Mouse (Mus musculus): Measurements from ENCODE around the gene Fto. TPM values are rescaled to one million over a fixed set of nuclear protein-coding genes. Genes with fewer than 3 reads are reported as not detected.

Fto gene
- total and polyA plus RNA-seq, 2 experiments from 2014 or later, result 86.8 to 122 TPM

- Histone ChIP-seq H3K4me3 (ENCODE audit: low read depth, low read length) (no peak overlapping the region), H3K27me3 (ENCODE audit: insufficient read depth, low read length) (no peaks in the 10 kb centered on the region), H3K36me3 (ENCODE audit: insufficient read depth) (peaks cover 10% of the 10 kb centered on the region), H3K4me2 (ENCODE audit: low read depth) (no peak overlapping the region), H3K9me3 (ENCODE audit: low read length) (no peaks in the 10 kb centered on the region), H3K9ac (no peak overlapping the region), H3K4me1 (ENCODE audit: insufficient read depth) (no peaks in the 10 kb centered on the region), H3K27ac (ENCODE audit: low read depth, low read length) (no peak overlapping the region)
- 88% methylated on average over 5 of the region's 5 CpGs for WGBS
- DNase-seq, result no peak
- no peak for TF ChIP-seq CTCF (IDR thresholded peaks at IDR 0.05; ENCODE audit: low read depth)
- no peak for ATAC-seq
Observed at GRCm38 (mm10) chr8:91295786-91296185, 17.5 kb upstream of the Fto start.

DNA sequence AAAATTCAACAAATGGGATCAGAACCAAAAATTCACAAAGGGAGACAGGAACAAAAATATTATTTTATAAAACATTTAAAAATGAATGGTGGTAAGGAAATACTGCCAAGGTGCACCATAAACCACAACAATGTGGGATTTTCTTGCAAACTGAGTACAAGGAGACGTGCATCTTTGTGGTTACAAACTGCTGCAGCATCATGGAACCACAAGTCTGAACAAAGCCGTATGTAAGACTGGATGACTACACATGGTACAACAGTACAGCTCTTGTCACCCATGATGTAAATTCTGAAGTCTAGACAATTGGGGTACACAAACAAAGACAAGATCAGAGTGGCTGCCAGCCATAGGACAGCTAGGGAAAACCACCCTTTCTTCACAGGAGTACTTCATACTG, 14.7 kb upstream of the Fto start:
- Histone ChIP-seq H3K36me3 (ENCODE audit: insufficient read depth) (peaks cover 19% of the 10 kb centered on the region), H3K9me3 (ENCODE audit: low read length) (no peaks in the 10 kb centered on the region), H3K27ac (ENCODE audit: low read depth, low read length) (no peak overlapping the region), H3K4me3 (ENCODE audit: low read depth, low read length) (no peak overlapping the region), H3K27me3 (ENCODE audit: insufficient read depth, low read length) (no peaks in the 10 kb centered on the region), H3K4me1 (ENCODE audit: insufficient read depth) (no peaks in the 10 kb centered on the region), H3K4me2 (ENCODE audit: low read depth) (no peak overlapping the region), H3K9ac (no peak overlapping the region)
- WGBS, result 92% methylated on average over 2 of the region's 2 CpGs
- ATAC-seq, result no peak
- no peak for DNase-seq
- no peak for TF ChIP-seq CTCF (IDR thresholded peaks at IDR 0.05; ENCODE audit: low read depth)

DNA sequence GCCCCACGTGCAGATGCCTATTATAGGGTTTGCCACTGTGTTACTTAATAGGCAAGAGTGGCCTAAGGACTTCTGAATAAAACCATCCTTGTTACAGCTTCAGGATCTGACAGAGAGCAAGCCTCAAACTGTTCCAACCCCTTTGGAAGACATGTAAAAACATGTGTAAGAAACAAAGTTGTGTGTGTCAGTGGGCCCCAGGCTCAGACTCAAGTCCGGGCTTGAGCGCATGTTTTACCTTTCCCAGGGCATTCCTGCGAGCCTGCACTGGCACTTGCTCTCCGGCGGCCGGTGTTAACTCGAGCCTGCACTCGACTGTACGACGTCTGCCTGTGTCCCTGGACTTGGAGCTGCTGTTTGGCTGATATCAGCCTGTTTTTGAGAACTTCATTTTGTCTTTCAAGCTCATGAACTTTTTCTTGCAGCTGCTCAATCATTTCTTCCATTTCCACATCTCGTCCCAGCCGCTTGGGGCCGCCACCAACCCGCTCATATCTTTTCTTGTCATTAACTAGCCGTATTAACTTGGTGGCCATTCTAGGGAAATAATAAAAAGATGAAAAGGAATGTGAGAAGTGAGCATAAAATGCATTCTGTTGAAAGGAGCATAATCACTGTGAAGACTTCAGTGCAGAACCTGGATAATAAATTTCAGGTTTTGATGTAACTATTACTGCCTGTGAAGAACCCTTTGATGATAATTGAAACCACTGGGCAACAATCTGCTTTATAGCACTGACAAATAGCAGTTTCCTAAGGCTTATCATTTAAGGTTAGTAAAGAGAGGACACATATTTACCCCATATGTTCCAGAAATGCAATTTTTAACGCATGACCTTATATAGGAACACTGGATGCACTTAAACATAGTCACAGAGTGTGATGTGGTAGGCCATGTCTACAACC, 8.6 kb upstream of the Fto start:
- no peak overlapping the region for H3K9ac ChIP-seq
- H3K27me3 ChIP-seq (ENCODE audit: insufficient read depth, low read length), result no peaks in the 10 kb centered on the region
- 84% methylated on average over 17 of the region's 17 CpGs for whole genome bisulfite sequencing
- H3K27ac ChIP-seq (ENCODE audit: low read depth, low read length), result no peak overlapping the region
- no peak overlapping the region for H3K4me3 ChIP-seq (ENCODE audit: low read depth, low read length)
- peak; percentile 26; the same call in 1 of the 2 replicates for TF ChIP-seq CTCF (IDR thresholded peaks at IDR 0.05; ENCODE audit: low read depth)
- no peak overlapping the region for H3K4me2 ChIP-seq (ENCODE audit: low read depth)
- no peak for ATAC-seq
- DNase-seq, result no peak
- H3K9me3 ChIP-seq (ENCODE audit: low read length), result no peaks in the 10 kb centered on the region
- peaks cover 20% of the 10 kb centered on the region for H3K36me3 ChIP-seq (ENCODE audit: insufficient read depth)
- H3K4me1 ChIP-seq (ENCODE audit: insufficient read depth), result no peaks in the 10 kb centered on the region

DNA sequence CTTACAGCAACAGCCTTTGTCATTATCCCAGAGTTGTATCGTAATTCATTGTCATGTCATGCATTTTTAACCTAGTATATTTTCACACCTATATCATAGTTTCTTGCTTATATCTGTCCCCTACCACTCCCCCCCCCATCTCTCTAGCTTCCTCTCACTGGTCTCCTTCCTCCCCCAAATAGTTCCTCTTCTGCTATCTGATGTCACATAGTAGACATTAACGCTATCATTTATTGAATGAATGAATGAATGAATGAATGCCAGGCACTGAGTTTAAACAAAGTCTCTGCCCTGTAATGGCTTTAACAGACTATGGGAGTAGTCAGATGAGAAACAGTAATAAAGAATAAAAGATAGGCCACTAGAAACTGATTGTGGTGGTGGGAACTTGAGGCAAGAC, 983 bp upstream of the Fto start:
- Histone ChIP-seq H3K4me3 (ENCODE audit: low read depth, low read length) (peak overlapping the region; percentile 70), H3K4me1 (ENCODE audit: insufficient read depth) (peaks cover 17% of the 10 kb centered on the region), H3K27me3 (ENCODE audit: insufficient read depth, low read length) (no peaks in the 10 kb centered on the region), H3K36me3 (ENCODE audit: insufficient read depth) (no peaks in the 10 kb centered on the region), H3K27ac (ENCODE audit: low read depth, low read length) (no peak overlapping the region), H3K4me2 (ENCODE audit: low read depth) (peak overlapping the region; percentile 60), H3K9ac (peak overlapping the region; percentile 84), H3K9me3 (ENCODE audit: low read length) (no peaks in the 10 kb centered on the region)
- 78% methylated on average over 2 of the region's 2 CpGs for WGBS
- no peak for DNase-seq
- no peak for ATAC-seq
- no peak for TF ChIP-seq CTCF (IDR thresholded peaks at IDR 0.05; ENCODE audit: low read depth)

DNA sequence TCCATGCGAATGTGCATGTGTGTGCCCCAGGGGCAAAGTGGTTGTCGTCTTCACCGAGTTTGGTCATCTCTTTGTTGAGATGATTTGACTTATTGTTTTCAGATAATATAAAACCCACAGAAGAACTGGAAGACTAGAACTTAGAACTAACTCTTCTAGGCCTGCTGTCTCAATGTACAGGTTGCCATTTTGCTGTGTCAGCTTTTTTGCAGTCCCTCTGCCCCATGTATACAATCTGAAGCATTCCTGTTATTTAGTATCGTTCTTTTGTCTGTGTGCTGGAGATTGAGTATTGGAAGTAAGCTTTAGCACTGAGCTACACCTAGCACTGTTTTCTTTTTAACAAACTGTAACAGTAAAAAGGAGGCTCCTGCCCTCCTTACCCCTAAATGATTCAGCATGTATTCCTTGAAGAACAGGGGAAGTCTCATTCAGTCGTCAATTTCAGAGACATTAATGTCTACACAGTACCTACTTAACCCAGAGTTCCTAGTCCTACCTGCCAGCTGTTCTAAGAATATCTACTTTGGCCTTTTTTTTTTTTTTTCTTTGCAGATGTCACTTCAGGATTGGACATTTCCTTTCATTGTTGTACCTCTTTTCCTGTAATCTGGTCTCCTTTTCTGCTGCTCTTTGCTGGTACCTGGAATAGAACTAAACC, 4.4 kb downstream of the Fto start:
- 90% methylated on average over 5 of the region's 5 CpGs for WGBS
- no peak for DNase-seq
- Histone ChIP-seq H3K4me2 (ENCODE audit: low read depth) (no peak overlapping the region), H3K27me3 (ENCODE audit: insufficient read depth, low read length) (no peaks in the 10 kb centered on the region), H3K9me3 (ENCODE audit: low read length) (no peaks in the 10 kb centered on the region), H3K27ac (ENCODE audit: low read depth, low read length) (no peak overlapping the region), H3K9ac (no peak overlapping the region), H3K36me3 (ENCODE audit: insufficient read depth) (no peaks in the 10 kb centered on the region), H3K4me3 (ENCODE audit: low read depth, low read length) (no peak overlapping the region), H3K4me1 (ENCODE audit: insufficient read depth) (peaks cover 13% of the 10 kb centered on the region)
- ATAC-seq, result no peak
- TF ChIP-seq CTCF (IDR thresholded peaks at IDR 0.05; ENCODE audit: low read depth), result no peak

DNA sequence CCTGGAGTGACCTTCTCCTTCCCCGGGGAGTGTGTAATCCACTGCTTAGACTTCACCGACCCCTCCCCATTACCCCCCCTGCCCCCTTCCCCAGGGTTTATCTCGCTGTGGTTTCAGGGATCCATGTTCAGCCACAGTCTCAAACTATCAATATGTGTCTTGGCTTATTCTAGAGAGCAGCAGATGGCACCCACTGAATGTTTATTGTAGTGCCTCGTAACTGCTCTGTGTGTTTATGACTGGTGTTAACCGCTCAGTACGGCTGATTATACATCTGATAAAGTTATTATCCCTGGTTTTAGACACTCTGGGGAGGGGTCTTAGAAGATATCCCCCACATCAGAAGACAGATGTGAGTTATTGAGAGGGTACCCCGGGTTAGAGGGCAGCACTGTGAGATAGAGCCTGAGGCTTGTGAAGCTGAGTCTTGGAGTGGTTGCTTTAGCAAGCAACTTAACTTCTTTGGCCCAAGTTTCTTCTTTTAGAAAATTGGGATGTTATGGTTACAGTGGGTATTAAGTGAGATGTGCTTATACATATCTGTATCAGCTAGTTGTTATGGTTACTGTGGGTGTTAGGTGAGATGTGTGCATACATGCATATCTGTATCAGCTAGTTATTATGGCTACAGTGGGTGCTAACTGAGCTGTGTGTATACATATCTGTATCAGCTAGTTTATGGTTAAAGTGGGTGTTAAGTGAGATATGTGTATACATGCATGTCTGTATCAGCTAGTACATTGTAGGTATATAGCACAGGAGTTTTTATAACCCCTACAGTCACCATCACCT, 5.8 kb downstream of the Fto start:
- no peak for DNase-seq
- ATAC-seq, result peak; percentile 74; the same call in 1 of the 2 replicates
- Histone ChIP-seq H3K4me3 (ENCODE audit: low read depth, low read length) (no peak overlapping the region), H3K9ac (no peak overlapping the region), H3K27ac (ENCODE audit: low read depth, low read length) (no peak overlapping the region), H3K4me2 (ENCODE audit: low read depth) (no peak overlapping the region), H3K4me1 (ENCODE audit: insufficient read depth) (peaks cover 11% of the 10 kb centered on the region), H3K27me3 (ENCODE audit: insufficient read depth, low read length) (no peaks in the 10 kb centered on the region), H3K36me3 (ENCODE audit: insufficient read depth) (no peaks in the 10 kb centered on the region), H3K9me3 (ENCODE audit: low read length) (no peaks in the 10 kb centered on the region)
- WGBS, result 72% methylated on average over 7 of the region's 7 CpGs
- no peak for TF ChIP-seq CTCF (IDR thresholded peaks at IDR 0.05; ENCODE audit: low read depth)
